Mouse (Mus musculus) neural tube, embryonic 13.5 days (tissue): Measurements from ENCODE around the gene Ermp1. TPM values are rescaled to one million over a fixed set of nuclear protein-coding genes. Genes with fewer than 3 reads are reported as not detected.
"Not testable (repeated sequence)": the region's sequence is repeated elsewhere in the genome, so short reads cannot be mapped to it uniquely, and the experiment has no call there.

ENCODE experiments used
- ATAC-seq: fragments of 200-750 bp; cut with Nextera tagmentation; 2 replicates; pipeline ENCODE4 v1.8.0; 2017; ENCODE audit warnings: low read depth, mild to moderate bottlenecking, moderate TSS enrichment, moderate library complexity
- H3K27ac ChIP-seq: fragments of 300-500 bp; sonication (generic); replicated peaks from 2 replicates; pipeline ENCODE4 v1.5.1; 2015; ENCODE audit warnings: moderate library complexity, mild to moderate bottlenecking, inconsistent platforms
- H3K27me3 ChIP-seq: fragments of 300-500 bp; sonication (generic); 2 replicates; pipeline ENCODE4 v1.6.1; 2015; ENCODE audit warnings: mild to moderate bottlenecking, inconsistent platforms
- H3K36me3 ChIP-seq: fragments of 300-500 bp; sonication (generic); 2 replicates; pipeline ENCODE4 v1.6.1; 2015; ENCODE audit warnings: mild to moderate bottlenecking, inconsistent platforms
- H3K4me1 ChIP-seq: fragments of 300-500 bp; sonication (generic); replicated peaks from 2 replicates; pipeline ENCODE4 v1.6.1; 2015; ENCODE audit warnings: inconsistent platforms
- H3K4me2 ChIP-seq: fragments of 300-500 bp; sonication (generic); 2 replicates; pipeline ENCODE4 v1.6.1; 2015; ENCODE audit warnings: inconsistent platforms, mild to moderate bottlenecking, moderate library complexity
- H3K4me3 ChIP-seq: fragments of 300-500 bp; sonication (generic); 2 replicates; pipeline ENCODE4 v1.5.1; 2015; ENCODE audit warnings: mild to moderate bottlenecking, inconsistent platforms
- H3K9ac ChIP-seq: fragments of 300-500 bp; sonication (generic); 2 replicates; pipeline ENCODE4 v1.6.1; 2015; ENCODE audit warnings: moderate library complexity, mild to moderate bottlenecking, inconsistent platforms
- H3K9me3 ChIP-seq: fragments of 300-500 bp; sonication (generic); 2 replicates; pipeline ENCODE4 v1.6.1; 2016; ENCODE audit warnings: inconsistent platforms
- WGBS: fragments of 180-500 bp; shearing (Covaris S2); methylation state at CpG from one replicate; pipeline ENCODE4 v1.1.7; 2015; 5-methylcytosine and 5-hydroxymethylcytosine counted together
- polyA plus RNA-seq: library from polyadenylated mRNA; unstranded; fragments of >200 nt; fragmentation: Nextera tagmentation; extraction: Ambion mirVana; gene quantifications from 2 replicates; pipeline ENCODE4 v1.2.1, GENCODE M21; 2015

Gene Ermp1
- polyA plus RNA-seq, 1 experiment from 2014 or later = 10.8 TPM

DNA sequence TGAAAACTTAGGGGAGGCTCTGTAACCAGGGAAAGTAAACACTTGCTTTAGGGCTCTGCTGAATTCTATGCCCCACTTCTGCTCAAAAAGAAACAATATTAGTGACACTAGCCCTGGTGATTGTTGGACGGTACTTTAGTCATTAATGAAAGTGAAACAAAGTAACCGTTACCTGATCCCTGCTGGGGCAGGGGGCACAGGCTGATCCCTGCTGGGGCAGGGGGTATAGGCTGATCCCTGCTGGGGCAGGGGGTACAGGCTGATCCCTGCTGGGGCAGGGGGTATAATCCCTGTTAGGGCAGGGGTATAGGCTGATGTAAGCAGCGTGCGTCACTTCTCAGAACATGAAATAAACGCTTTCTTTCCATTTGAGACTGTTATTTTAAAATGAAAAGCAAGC is 6.7 kb downstream of the Ermp1 start:
- Histone ChIP-seq H3K4me1 (peaks cover 3% of the 10 kb centered on the region; the same call in 1 of the 2 replicates), H3K36me3 (peaks cover 17% of the 10 kb centered on the region), H3K9me3 (no peaks in the 10 kb centered on the region), H3K4me3 (no peak overlapping the region), H3K4me2 (no peak overlapping the region), H3K27me3 (no peaks in the 10 kb centered on the region), H3K27ac (no peak overlapping the region), H3K9ac (no peak overlapping the region)
- ATAC-seq = no peak
- WGBS = 54% methylated on average over 5 of the region's 5 CpGs

- no peaks in the 10 kb centered on the region for H3K27me3 ChIP-seq
- ATAC-seq = no peak
- H3K4me1 ChIP-seq = peaks cover 3% of the 10 kb centered on the region; the same call in 1 of the 2 replicates
- H3K4me2 ChIP-seq = no peak overlapping the region
- peaks cover 21% of the 10 kb centered on the region for H3K36me3 ChIP-seq
- H3K9me3 ChIP-seq = no peaks in the 10 kb centered on the region
- H3K9ac ChIP-seq = no peak overlapping the region
- H3K4me3 ChIP-seq = no peak overlapping the region
- no peak overlapping the region for H3K27ac ChIP-seq
- 57% methylated on average over 9 of the region's 9 CpGs for WGBS
These were observed 7.2 kb downstream of the Ermp1 start for GRCm38 (mm10) chr19:29641055-29641454.

DNA sequence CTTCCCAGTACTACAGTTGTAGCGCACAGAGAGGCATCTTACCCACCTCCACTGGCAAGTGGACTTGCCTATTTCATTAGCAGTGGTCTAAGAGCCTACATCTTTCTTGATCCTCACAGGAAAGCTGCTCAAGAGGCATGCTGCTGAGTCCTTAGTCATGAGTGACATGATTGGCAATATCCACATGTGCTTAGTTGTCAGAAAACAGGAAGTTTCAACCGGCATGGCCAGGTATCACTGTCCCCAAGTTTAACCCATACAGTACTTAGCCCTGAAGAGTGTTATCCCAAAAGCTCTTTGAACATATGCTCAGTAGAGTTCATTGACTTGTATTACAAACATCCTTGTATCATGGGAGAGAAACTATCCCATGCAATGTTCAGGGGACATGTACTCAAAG is 36.1 kb downstream of the Ermp1 start:
- ATAC-seq = no peak
- Histone ChIP-seq H3K27me3 (no peaks in the 10 kb centered on the region), H3K4me1 (no peaks in the 10 kb centered on the region), H3K9ac (no peak overlapping the region), H3K4me3 (no peak overlapping the region), H3K9me3 (no peaks in the 10 kb centered on the region), H3K4me2 (no peak overlapping the region), H3K27ac (no peak overlapping the region), H3K36me3 (peaks cover 48% of the 10 kb centered on the region)
- 94% methylated on average over 2 of the region's 2 CpGs for WGBS

DNA sequence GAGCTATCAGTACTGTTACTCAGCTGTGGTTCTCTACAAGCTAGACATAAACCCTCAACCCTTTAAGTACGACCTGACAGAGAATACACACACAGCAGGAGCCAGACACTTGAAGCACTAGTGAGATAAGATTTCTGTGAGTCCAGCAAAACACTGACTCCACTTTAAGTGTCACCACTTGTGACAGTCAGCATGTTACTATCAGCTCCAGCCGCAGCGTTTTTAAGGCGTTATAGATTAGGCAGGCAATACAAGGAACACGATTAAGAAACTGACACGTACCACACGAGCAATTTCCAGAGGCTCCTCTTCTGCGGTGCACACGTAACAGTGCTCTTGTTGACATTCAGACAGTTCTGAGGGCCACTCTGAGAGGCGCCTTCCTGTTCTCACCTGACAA is 37.3 kb downstream of the Ermp1 start:
- no peaks in the 10 kb centered on the region for H3K27me3 ChIP-seq
- H3K36me3 ChIP-seq = peaks cover 41% of the 10 kb centered on the region
- WGBS = 94% methylated on average over 10 of the region's 10 CpGs
- no peaks in the 10 kb centered on the region for H3K9me3 ChIP-seq
- no peak overlapping the region for H3K9ac ChIP-seq
- no peak for ATAC-seq
- H3K4me3 ChIP-seq = no peak overlapping the region
- no peak overlapping the region for H3K4me2 ChIP-seq
- no peaks in the 10 kb centered on the region for H3K4me1 ChIP-seq
- no peak overlapping the region for H3K27ac ChIP-seq

GRCm38 (mm10) chr19:29608212-29608611 is 40.0 kb downstream of the Ermp1 start:
- H3K27ac ChIP-seq = no peak overlapping the region
- ATAC-seq = no peak
- no peak overlapping the region for H3K4me2 ChIP-seq
- H3K9me3 ChIP-seq = no peaks in the 10 kb centered on the region
- H3K27me3 ChIP-seq = no peaks in the 10 kb centered on the region
- no peaks in the 10 kb centered on the region for H3K4me1 ChIP-seq
- H3K9ac ChIP-seq = no peak overlapping the region
- no peak overlapping the region for H3K4me3 ChIP-seq
- 80% methylated on average over 4 of the region's 4 CpGs for WGBS
- peaks cover 40% of the 10 kb centered on the region for H3K36me3 ChIP-seq

GRCm38 (mm10) chr19:29607521-29607920 is 40.7 kb downstream of the Ermp1 start:
- H3K9ac ChIP-seq = no peak overlapping the region
- H3K27ac ChIP-seq = no peak overlapping the region
- H3K4me2 ChIP-seq = no peak overlapping the region
- no peaks in the 10 kb centered on the region for H3K27me3 ChIP-seq
- 89% methylated on average over 4 of the region's 4 CpGs for WGBS
- no peak for ATAC-seq
- no peaks in the 10 kb centered on the region for H3K4me1 ChIP-seq
- no peak overlapping the region for H3K4me3 ChIP-seq
- peaks cover 39% of the 10 kb centered on the region for H3K36me3 ChIP-seq
- H3K9me3 ChIP-seq = no peaks in the 10 kb centered on the region

DNA sequence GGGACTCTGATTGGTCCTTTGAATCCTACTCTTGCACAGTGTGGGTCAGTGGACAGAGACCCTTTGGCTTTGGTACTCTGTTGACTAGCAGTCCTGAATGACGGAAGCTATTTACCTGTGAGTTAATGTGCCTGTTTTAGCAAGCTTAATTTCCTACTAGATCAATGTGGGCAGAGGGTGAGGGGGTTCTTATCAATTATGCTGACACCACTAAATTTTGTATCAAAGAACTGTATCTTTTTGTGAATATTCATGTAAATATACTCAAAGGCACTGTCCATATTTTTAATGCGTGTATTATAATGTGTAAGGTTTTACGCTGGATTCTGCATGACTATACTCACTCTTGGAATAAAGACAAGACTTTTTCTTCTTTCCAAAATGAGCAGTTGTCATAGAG is 43.6 kb downstream of the Ermp1 start:
- Histone ChIP-seq H3K4me2 (no peak overlapping the region), H3K4me1 (no peaks in the 10 kb centered on the region), H3K27me3 (no peaks in the 10 kb centered on the region), H3K4me3 (no peak overlapping the region), H3K36me3 (peaks cover 35% of the 10 kb centered on the region), H3K9me3 (no peaks in the 10 kb centered on the region), H3K9ac (no peak overlapping the region), H3K27ac (no peak overlapping the region)
- ATAC-seq = no peak
- WGBS = 95% methylated on average over 3 of the region's 3 CpGs

- Histone ChIP-seq H3K27me3 (no peaks in the 10 kb centered on the region), H3K9ac (no peak overlapping the region), H3K4me2 (no peak overlapping the region), H3K9me3 (no peaks in the 10 kb centered on the region), H3K27ac (no peak overlapping the region), H3K36me3 (peaks cover 44% of the 10 kb centered on the region), H3K4me3 (no peak overlapping the region), H3K4me1 (no peaks in the 10 kb centered on the region)
- no peak for ATAC-seq
- WGBS = 91% methylated on average over 14 of the region's 14 CpGs
These were observed 44.5 kb downstream of the Ermp1 start for GRCm38 (mm10) chr19:29603548-29604353.

- 85% methylated on average over 5 of the region's 5 CpGs for WGBS
- Histone ChIP-seq H3K4me2 (no peak overlapping the region), H3K9ac (no peak overlapping the region), H3K9me3 (no peaks in the 10 kb centered on the region), H3K4me3 (no peak overlapping the region), H3K4me1 (no peaks in the 10 kb centered on the region), H3K36me3 (peaks cover 72% of the 10 kb centered on the region), H3K27me3 (no peaks in the 10 kb centered on the region), H3K27ac (no peak overlapping the region)
- ATAC-seq = no peak
These were observed 49.2 kb downstream of the Ermp1 start for GRCm38 (mm10) chr19:29598981-29599380.

- H3K36me3 ChIP-seq = peaks cover 54% of the 10 kb centered on the region
- H3K9ac ChIP-seq = no peak overlapping the region
- 96% methylated on average over 2 of the region's 2 CpGs for WGBS
These were observed 51.2 kb downstream of the Ermp1 start for GRCm38 (mm10) chr19:29596985-29597384.

GRCm38 (mm10) chr19:29596276-29596675 is 51.9 kb downstream of the Ermp1 start:
- Histone ChIP-seq H3K9me3 (no peaks in the 10 kb centered on the region), H3K36me3 (peaks cover 57% of the 10 kb centered on the region), H3K4me2 (no peak overlapping the region), H3K4me3 (no peak overlapping the region), H3K9ac (no peak overlapping the region), H3K4me1 (no peaks in the 10 kb centered on the region), H3K27ac (no peak overlapping the region), H3K27me3 (no peaks in the 10 kb centered on the region)
- 93% methylated on average over 3 of the region's 3 CpGs for WGBS
- no peak for ATAC-seq

More at GRCm38 (mm10) chr19:29596985-29597384, 51.2 kb downstream of the Ermp1 start:
- ATAC-seq = no peak
- H3K27me3 ChIP-seq = no peaks in the 10 kb centered on the region
- no peaks in the 10 kb centered on the region for H3K9me3 ChIP-seq
- no peak overlapping the region for H3K27ac ChIP-seq
- no peaks in the 10 kb centered on the region for H3K4me1 ChIP-seq
- no peak overlapping the region for H3K4me2 ChIP-seq
- H3K4me3 ChIP-seq = no peak overlapping the region

GRCm38 (mm10) chr19:29593783-29594182 is 54.4 kb downstream of the Ermp1 start:
- not testable (repeated sequence) for H3K4me1 ChIP-seq, H3K9ac ChIP-seq, H3K4me2 ChIP-seq, H3K9me3 ChIP-seq, H3K4me3 ChIP-seq, H3K27ac ChIP-seq, H3K27me3 ChIP-seq, ATAC-seq
- peaks cover 51% of the 10 kb centered on the region for H3K36me3 ChIP-seq
- WGBS = 77% methylated on average over 3 of the region's 3 CpGs

DNA sequence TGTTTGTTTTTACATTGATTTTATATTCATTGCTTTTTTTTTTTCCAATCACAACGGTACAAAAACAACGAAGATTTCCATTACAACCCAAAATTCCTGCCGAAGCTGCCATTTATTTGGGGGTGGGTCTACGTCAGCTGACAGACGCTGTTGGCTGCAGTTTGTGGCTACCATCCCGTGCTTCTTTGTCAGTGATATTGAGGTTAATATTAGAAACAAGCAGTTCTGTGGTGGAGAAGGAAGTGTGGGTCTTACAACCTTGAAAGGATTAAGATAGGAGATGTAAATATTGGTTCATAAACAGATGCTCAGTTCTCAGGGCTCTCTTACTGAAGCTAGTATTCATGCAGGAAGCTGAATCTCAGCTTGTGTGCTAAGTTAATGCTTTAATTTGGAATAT is 64.5 kb downstream of the Ermp1 start:
- H3K36me3 ChIP-seq = peaks cover 47% of the 10 kb centered on the region
- H3K27ac ChIP-seq = no peak overlapping the region
- no peak overlapping the region for H3K4me3 ChIP-seq
- H3K9me3 ChIP-seq = no peaks in the 10 kb centered on the region
- H3K4me1 ChIP-seq = no peaks in the 10 kb centered on the region
- H3K9ac ChIP-seq = no peak overlapping the region
- no peak overlapping the region for H3K4me2 ChIP-seq
- no peak for ATAC-seq
- WGBS = 92% methylated on average over 6 of the region's 6 CpGs
- no peaks in the 10 kb centered on the region for H3K27me3 ChIP-seq
